Mouse (Mus musculus): ENCODE measurements around the gene Gm21411.
"Not testable (repeated sequence)": the region's sequence is repeated elsewhere in the genome, so short reads cannot be mapped to it uniquely, and the experiment has no call there.

GRCm38 (mm10) chr4:146904782-146905181 lies 4.6 kb downstream of the Gm21411 start:
- not testable (repeated sequence) for TF ChIP-seq CTCF, EP300 (IDR thresholded peaks at IDR 0.05)
